In genomic region chr1:62718237-62718571, GRCm38 (mm10) we compare ENCODE assay signal across 12 mouse cellular contexts. TPM values are rescaled to one million over a fixed set of nuclear protein-coding genes. Genes with fewer than 3 reads are reported as not detected.
A peak's percentile ranks its signal among the peaks of the same experiment; 100 is the strongest.
DNase-seq lines count a peak whose midpoint lies in the region; ATAC-seq and TF ChIP-seq lines count a peak whose summit lies in the region.
"Had no signal": no experiment of that assay in that cellular context is flagged by ENCODE, and none has a peak within 500 bp of the region (broad histone marks: within the 10 kb centered on the region; RNA-seq: fewer than 3 reads in every experiment).

No protein-coding gene starts in this region.

- no peaks in the 10 kb centered on the region for H3K9me3 ChIP-seq in forebrain, embryonic 12.5 days
- H3K9me3 ChIP-seq in forebrain, embryonic 10.5 days: no peaks in the 10 kb centered on the region
- H3K9me3 ChIP-seq in embryonic facial prominence, embryonic 13.5 days: no peaks in the 10 kb centered on the region

- TF ChIP-seq CTCF in layer of hippocampus, adult 2 months (conservative IDR thresholded peaks at IDR 0.05): no peak

- peaks cover 80% of the 10 kb centered on the region for H3K79me2 ChIP-seq in macrophage (ENCODE audit: inconsistent target)

- H3K27ac ChIP-seq in forebrain, embryonic 12.5 days: 0 out of 2 replicates have a peak overlapping the region, but pooled peaks have one; percentile 10
- no peak overlapping the region for H3K27ac ChIP-seq in forebrain, embryonic 10.5 days
- peak overlapping the region; percentile 89 for H3K27ac ChIP-seq in layer of hippocampus, adult 2 months
- no peak overlapping the region for H3K27ac ChIP-seq in embryonic facial prominence, embryonic 13.5 days
- H3K27ac ChIP-seq in macrophage: peak overlapping the region; percentile 99

- ATAC-seq in forebrain, embryonic 12.5 days (ENCODE audit: low FRiP score): no peak
- ATAC-seq in embryonic facial prominence, embryonic 13.5 days (ENCODE audit: insufficient number of reproducible peaks, insufficient read depth, low FRiP score, low TSS enrichment, low read depth): no peak

- peaks cover 17% of the 10 kb centered on the region; the same call in 1 of the 2 replicates for H3K27me3 ChIP-seq in forebrain, embryonic 12.5 days
- H3K27me3 ChIP-seq in forebrain, embryonic 10.5 days (ENCODE audit: poor library complexity, severe bottlenecking): peaks cover 49% of the 10 kb centered on the region
- H3K27me3 ChIP-seq in embryonic facial prominence, embryonic 13.5 days: no peaks in the 10 kb centered on the region; the same call in none of the 2 replicates

- DNase-seq in forebrain, embryonic 10.5 days (ENCODE audit: extremely low spot score, low spot score): no peak
- DNase-seq in layer of hippocampus, adult 2 months (ENCODE audit: low spot score in 2 of 2): no peak
- DNase-seq in layer of hippocampus, postnatal 25 days (ENCODE audit: extremely low spot score in 1 of 2, low spot score in 1 of 2): no peak
- no peak for DNase-seq in embryo, embryonic 10 days (ENCODE audit: low spot score)
- no peak for DNase-seq in left cerebral cortex, adult 8-10 months (ENCODE audit: low spot score in 2 of 2)
- DNase-seq: gastrocnemius, postnatal 36 days; kidney, postnatal 14 days had no signal

- no peak overlapping the region for H3K4me2 ChIP-seq in forebrain, embryonic 12.5 days
- H3K4me2 ChIP-seq in embryonic facial prominence, embryonic 13.5 days: peak overlapping the region; percentile 34; the same call in 1 of the 2 replicates
- H3K4me2 ChIP-seq: liver, embryonic 11.5 days had no signal

- WGBS in forebrain, embryonic 12.5 days: 52% methylated on average over 5 of the region's 5 CpGs
- WGBS in forebrain, embryonic 10.5 days: 52% methylated on average over 5 of the region's 5 CpGs
- 21% methylated on average over 5 of the region's 5 CpGs for WGBS in embryonic facial prominence, embryonic 13.5 days
- 23% methylated on average over 5 of the region's 5 CpGs for WGBS in macrophage (ENCODE audit: missing documents)

- H3K9ac ChIP-seq in forebrain, embryonic 12.5 days: no peak overlapping the region
- H3K9ac ChIP-seq in embryonic facial prominence, embryonic 13.5 days: 0 out of 2 replicates have a peak overlapping the region, but pooled peaks have one; percentile 28

- no peak overlapping the region for H3K4me3 ChIP-seq in forebrain, embryonic 12.5 days (replicated peaks)
- H3K4me3 ChIP-seq in forebrain, embryonic 10.5 days: no peak overlapping the region
- no peak overlapping the region; the same call in 1 of the 2 replicates for H3K4me3 ChIP-seq in layer of hippocampus, adult 2 months
- H3K4me3 ChIP-seq in embryonic facial prominence, embryonic 13.5 days: no peak overlapping the region
- H3K4me3 ChIP-seq in macrophage (ENCODE audit: inconsistent target): no peak overlapping the region
- H3K4me3 ChIP-seq: erythroblast, embryonic 14.5 days had no signal

- 0 out of 2 replicates have a peak, but pooled peaks cover 6% of the 10 kb centered on the region for H3K36me3 ChIP-seq in forebrain, embryonic 12.5 days (replicated peaks)
- peaks cover 5% of the 10 kb centered on the region; the same call in 1 of the 2 replicates for H3K36me3 ChIP-seq in forebrain, embryonic 10.5 days (replicated peaks)
- H3K36me3 ChIP-seq in embryonic facial prominence, embryonic 13.5 days: peaks cover 37% of the 10 kb centered on the region
- peaks cover 9% of the 10 kb centered on the region; the same call in 1 of the 2 replicates for H3K36me3 ChIP-seq in macrophage (ENCODE audit: inconsistent target)

- H3K4me1 ChIP-seq in forebrain, embryonic 12.5 days: peaks cover 29% of the 10 kb centered on the region
- H3K4me1 ChIP-seq in forebrain, embryonic 10.5 days: peaks cover 54% of the 10 kb centered on the region
- peaks cover 64% of the 10 kb centered on the region for H3K4me1 ChIP-seq in embryonic facial prominence, embryonic 13.5 days

RNA-seq across cellular contexts. Expression of gene Nrp2, which starts 15.1 kb away (rescaled TPM):
- polyA plus RNA-seq in forebrain, embryonic 12.5 days (2016; fragmentation: Nextera tagmentation; extraction: Ambion mirVana): 31.1 and 33.1 TPM in 2 replicates
- 9.6 and 10.5 TPM in 2 replicates for polyA plus RNA-seq in forebrain, embryonic 10.5 days (2016; fragmentation: Nextera tagmentation; extraction: Ambion mirVana)
- 10 to 100 TPM; 60.3 to 63.7 TPM for total RNA-seq in layer of hippocampus, adult 2 months (2021)
- 10 to 100 TPM; 53.0 to 65.4 TPM for total RNA-seq in layer of hippocampus, postnatal 25 days (2021)
- 48.3 and 51.3 TPM in 2 replicates for polyA plus RNA-seq in embryonic facial prominence, embryonic 13.5 days (2015; fragmentation: Nextera tagmentation; extraction: Ambion mirVana)
- total RNA-seq in macrophage (2018; cell fraction: chromatin; rRNA removed): 1,000 to 10,000 TPM in 6 of 26 experiments, 100 to 1,000 TPM in 20; 275 to 1,404 (median 593) TPM
- total RNA-seq in macrophage (2018; cell fraction: cytosol; rRNA removed): 100 to 1,000 TPM; 170 to 422 (median 277) TPM
- total RNA-seq in macrophage (2018; cell fraction: nucleus; rRNA removed): 1,000 to 10,000 TPM in 1 of 26 experiments, 100 to 1,000 TPM in 25; 397 to 1,005 (median 731) TPM
- 145 to 272 TPM (median 160 TPM) in 3 replicates for polyA plus RNA-seq in macrophage (2018)
- total RNA-seq in left cerebral cortex, adult 8-10 months (2022): 10 to 100 TPM; 28.1 to 33.4 (median 29.6) TPM

Comparison
In these comparisons a context has a peak if more than half of its experiments do, and no peak if none do; other contexts are left out.
1. H3K27ac ChIP-seq: peak in forebrain, embryonic 12.5 days (single experiment), layer of hippocampus, adult 2 months (single experiment) and macrophage (single experiment); none in forebrain, embryonic 10.5 days (single experiment) and embryonic facial prominence, embryonic 13.5 days (single experiment).